Mouse (Mus musculus) MEL (cell line): Measurements from ENCODE around the gene Gm17657. TPM values are rescaled to one million over a fixed set of nuclear protein-coding genes. Genes with fewer than 3 reads are reported as not detected.

Source experiments
- DNase-seq: peaks from one replicate; pipeline ENCODE4 v3.0.0; 2011; ENCODE audit warnings: low read depth, low spot score
- H3K27ac ChIP-seq: 2 replicates; pipeline ENCODE4 v1.5.1; 2012; ENCODE audit warnings: low read depth, mild to moderate bottlenecking, control low read depth, low read length, moderate library complexity; ENCODE audit not compliant: control insufficient read depth
- H3K27me3 ChIP-seq, 2 experiments: fragments of 150-350 bp in 1 of 2; sonication (generic) in 1 of 2; 2 replicates each; pipeline ENCODE4 v1.6.1; 2012; ENCODE audit warnings: low read length in 2 of 2, mild to moderate bottlenecking in 2 of 2, improper control_type of control experiment in 1 of 2, moderate library complexity in 1 of 2; ENCODE audit not compliant: insufficient read depth in 2 of 2, control insufficient read depth in 1 of 2
- H3K36me3 ChIP-seq, 2 experiments: 2 replicates each; pipeline ENCODE4 v1.6.1; 2012 to 2014; ENCODE audit warnings: low read length in 2 of 2, improper control_type of control experiment in 1 of 2, inconsistent platforms in 1 of 2, mild to moderate bottlenecking in 1 of 2; ENCODE audit not compliant: insufficient read depth in 2 of 2, control insufficient read depth in 1 of 2
- H3K4me1 ChIP-seq, 2 experiments: fragments of 150-350 bp in 1 of 2; sonication (generic) in 1 of 2; 2 replicates each; pipeline ENCODE4 v1.6.1; 2012; ENCODE audit warnings: low read length in 2 of 2, improper control_type of control experiment in 1 of 2, mild to moderate bottlenecking in 1 of 2; ENCODE audit not compliant: insufficient read depth in 2 of 2, control insufficient read depth in 1 of 2
- H3K4me3 ChIP-seq, 2 experiments: fragments of 150-350 bp in 1 of 2; sonication (generic) in 1 of 2; 2 replicates each; pipeline ENCODE4 v1.5.1; 2012; ENCODE audit warnings: low read depth in 2 of 2, low read length in 2 of 2, mild to moderate bottlenecking in 2 of 2, moderate library complexity in 2 of 2, control low read depth in 1 of 2, improper control_type of control experiment in 1 of 2; ENCODE audit not compliant: control insufficient read depth in 1 of 2, insufficient read depth in 1 of 2
- H3K79me2 ChIP-seq: 2 replicates; pipeline ENCODE4 v1.6.1; 2012; ENCODE audit warnings: mild to moderate bottlenecking, low read length, moderate library complexity; ENCODE audit not compliant: control insufficient read depth, poor library complexity, insufficient read depth
- H3K9ac ChIP-seq: 2 replicates; pipeline ENCODE4 v1.6.1; 2012; ENCODE audit warnings: low read depth, mild to moderate bottlenecking, control low read depth, low read length, moderate library complexity; ENCODE audit not compliant: control insufficient read depth, poor library complexity, severe bottlenecking
- H3K9me3 ChIP-seq: fragments of 150-350 bp; sonication (generic); replicated peaks from 2 replicates; pipeline ENCODE4 v1.6.1; 2012; ENCODE audit warnings: mild to moderate bottlenecking, low read length, improper control_type of control experiment, moderate library complexity; ENCODE audit not compliant: insufficient read depth
- BHLHE40 ChIP-seq: IDR thresholded peaks from 2 replicates; pipeline ENCODE4 v1.6.1; 2012; ENCODE audit warnings: low read depth, mild to moderate bottlenecking, inconsistent platforms, low read length, improper control_type of control experiment, borderline replicate concordance
- CHD1 ChIP-seq: IDR thresholded peaks from 2 replicates; pipeline ENCODE4 v1.6.1; 2012; ENCODE audit warnings: low read depth, mild to moderate bottlenecking, inconsistent platforms, low read length, improper control_type of control experiment
- CHD2 ChIP-seq: IDR thresholded peaks from 2 replicates; pipeline ENCODE4 v1.6.1; 2011; ENCODE audit warnings: low read length, improper control_type of control experiment
- CTCF ChIP-seq, 3 experiments: IDR thresholded peaks in 2 of 3; conservative IDR thresholded peaks in 1 of 3; 2 replicates each; pipeline ENCODE4 v1.5.1; 2011 to 2012; ENCODE audit warnings: low read length in 3 of 3, low read depth in 2 of 3, mild to moderate bottlenecking in 2 of 3, improper control_type of control experiment in 1 of 3, inconsistent platforms in 1 of 3, mixed read lengths in 1 of 3, moderate library complexity in 1 of 3; ENCODE audit not compliant: control insufficient read depth in 1 of 3, insufficient read depth in 1 of 3, poor library complexity in 1 of 3, severe bottlenecking in 1 of 3
- E2F4 ChIP-seq: IDR thresholded peaks from 2 replicates; pipeline ENCODE4 v1.6.1; 2011; ENCODE audit warnings: low read depth, low read length, improper control_type of control experiment, borderline replicate concordance
- ELF1 ChIP-seq: IDR thresholded peaks from 2 replicates; pipeline ENCODE4 v1.6.1; 2014; ENCODE audit warnings: low read depth, mild to moderate bottlenecking, inconsistent platforms, low read length, improper control_type of control experiment, moderate library complexity
- EP300 ChIP-seq, 2 experiments: IDR thresholded peaks; 2 replicates each; pipeline ENCODE4 v1.6.1; 2011; ENCODE audit warnings: improper control_type of control experiment in 2 of 2, low read length in 2 of 2, low read depth in 1 of 2, mild to moderate bottlenecking in 1 of 2
- ETS1 ChIP-seq: IDR thresholded peaks from 2 replicates; pipeline ENCODE4 v1.6.1; 2012; ENCODE audit warnings: low read depth, mild to moderate bottlenecking, inconsistent platforms, low read length, improper control_type of control experiment, moderate library complexity
- GABPA ChIP-seq: IDR thresholded peaks from 2 replicates; pipeline ENCODE4 v1.6.1; 2012; ENCODE audit warnings: low read depth, mild to moderate bottlenecking, inconsistent platforms, low read length, improper control_type of control experiment, moderate library complexity
- GATA1 ChIP-seq: IDR thresholded peaks from 2 replicates; pipeline ENCODE4 v1.6.1; 2011; ENCODE audit warnings: low read depth, low read length, improper control_type of control experiment
- HCFC1 ChIP-seq: IDR thresholded peaks from 2 replicates; pipeline ENCODE4 v1.6.1; 2012; ENCODE audit warnings: low read depth, mild to moderate bottlenecking, inconsistent platforms, low read length, improper control_type of control experiment, moderate library complexity
- JUND ChIP-seq: IDR thresholded peaks from 2 replicates; pipeline ENCODE4 v1.6.1; 2011; ENCODE audit warnings: low read depth, mild to moderate bottlenecking, improper control_type of control experiment, low read length
- KAT2A ChIP-seq: conservative IDR thresholded peaks from 2 replicates; pipeline ENCODE4 v1.6.1; 2012; ENCODE audit warnings: low read depth, low read length, improper control_type of control experiment, inconsistent platforms
- MAFK ChIP-seq: IDR thresholded peaks from 2 replicates; pipeline ENCODE4 v1.6.1; 2011; ENCODE audit warnings: low read depth, mild to moderate bottlenecking, low read length, improper control_type of control experiment, borderline replicate concordance
- MAX ChIP-seq: IDR thresholded peaks from 2 replicates; pipeline ENCODE4 v1.6.1; 2011; ENCODE audit warnings: low read length, improper control_type of control experiment
- MAZ ChIP-seq: IDR thresholded peaks from 2 replicates; pipeline ENCODE4 v1.6.1; 2012; ENCODE audit warnings: low read depth, mild to moderate bottlenecking, inconsistent platforms, low read length, improper control_type of control experiment
- MEF2A ChIP-seq: IDR thresholded peaks from 2 replicates; pipeline ENCODE4 v1.6.1; 2014; ENCODE audit warnings: low read depth, mild to moderate bottlenecking, inconsistent platforms, low read length, improper control_type of control experiment; ENCODE audit not compliant: poor library complexity, insufficient replicate concordance, severe bottlenecking; ENCODE audit errors: extremely low read depth
- MXI1 ChIP-seq: IDR thresholded peaks from 2 replicates; pipeline ENCODE4 v1.6.1; 2011; ENCODE audit warnings: mild to moderate bottlenecking, low read depth, low read length, improper control_type of control experiment
- MYB ChIP-seq: IDR thresholded peaks from 2 replicates; pipeline ENCODE4 v1.6.1; 2011; ENCODE audit warnings: mild to moderate bottlenecking, low read depth, low read length, improper control_type of control experiment
- MYC ChIP-seq: IDR thresholded peaks from 2 replicates; pipeline ENCODE4 v1.6.1; 2011; ENCODE audit warnings: low read depth, mild to moderate bottlenecking, low read length, improper control_type of control experiment, moderate library complexity
- NELFE ChIP-seq: IDR thresholded peaks from 2 replicates; pipeline ENCODE4 v1.6.1; 2011; ENCODE audit warnings: low read depth, low read length, improper control_type of control experiment
- NRF1 ChIP-seq: IDR thresholded peaks from 2 replicates; pipeline ENCODE4 v1.6.1; 2014; ENCODE audit warnings: low read depth, mild to moderate bottlenecking, inconsistent platforms, low read length, improper control_type of control experiment, moderate library complexity; ENCODE audit not compliant: poor library complexity, insufficient read depth, severe bottlenecking
- POLR2A ChIP-seq, 2 experiments: IDR thresholded peaks; 2 replicates each; pipeline ENCODE4 v1.6.1; 2011 to 2012; ENCODE audit warnings: low read length in 2 of 2, mild to moderate bottlenecking in 2 of 2, control low read depth in 1 of 2, improper control_type of control experiment in 1 of 2, low read depth in 1 of 2, moderate library complexity in 1 of 2; ENCODE audit not compliant: control insufficient read depth in 1 of 2, insufficient read depth in 1 of 2, poor library complexity in 1 of 2
- POLR2AphosphoS2 ChIP-seq: IDR thresholded peaks from 2 replicates; pipeline ENCODE4 v1.6.1; 2011; ENCODE audit warnings: low read length, improper control_type of control experiment
- POLR2AphosphoS5 ChIP-seq: IDR thresholded peaks from 2 replicates; pipeline ENCODE4 v1.6.1; 2012; ENCODE audit warnings: low read depth, borderline replicate concordance, mild to moderate bottlenecking, inconsistent platforms, low read length, moderate library complexity, mixed read lengths
- RCOR1 ChIP-seq: IDR thresholded peaks from 2 replicates; pipeline ENCODE4 v1.6.1; 2012; ENCODE audit warnings: low read depth, mild to moderate bottlenecking, inconsistent platforms, low read length, improper control_type of control experiment
- SIN3A ChIP-seq: IDR thresholded peaks from 2 replicates; pipeline ENCODE4 v1.6.1; 2012; ENCODE audit warnings: low read length, improper control_type of control experiment, inconsistent platforms
- SMC3 ChIP-seq: IDR thresholded peaks from 2 replicates; pipeline ENCODE4 v1.6.1; 2011; ENCODE audit warnings: low read depth, low read length, improper control_type of control experiment
- TAL1 ChIP-seq: IDR thresholded peaks from 2 replicates; pipeline ENCODE4 v1.6.1; 2012; ENCODE audit warnings: mild to moderate bottlenecking, inconsistent platforms, low read length, moderate library complexity, mixed read lengths
- TCF12 ChIP-seq: IDR thresholded peaks from 2 replicates; pipeline ENCODE4 v1.6.1; 2014; ENCODE audit warnings: low read depth, mild to moderate bottlenecking, inconsistent platforms, low read length, improper control_type of control experiment, moderate library complexity
- UBTF ChIP-seq: IDR thresholded peaks from 2 replicates; pipeline ENCODE4 v1.6.1; 2012; ENCODE audit warnings: low read depth, mild to moderate bottlenecking, inconsistent platforms, low read length, improper control_type of control experiment, moderate library complexity, borderline replicate concordance; ENCODE audit not compliant: insufficient read depth
- USF1 ChIP-seq: IDR thresholded peaks from 2 replicates; pipeline ENCODE4 v1.6.1; 2014; ENCODE audit warnings: low read depth, mild to moderate bottlenecking, inconsistent platforms, low read length, improper control_type of control experiment, moderate library complexity
- USF2 ChIP-seq, 2 experiments: IDR thresholded peaks; 2 replicates each; pipeline ENCODE4 v1.6.1; 2011 to 2012; ENCODE audit warnings: improper control_type of control experiment in 2 of 2, low read length in 2 of 2, borderline replicate concordance in 1 of 2, inconsistent platforms in 1 of 2, low read depth in 1 of 2, mild to moderate bottlenecking in 1 of 2; ENCODE audit not compliant: insufficient read depth in 1 of 2
- ZC3H11A ChIP-seq: IDR thresholded peaks from 2 replicates; pipeline ENCODE4 v1.6.1; 2012; ENCODE audit warnings: low read depth, mild to moderate bottlenecking, inconsistent platforms, low read length, improper control_type of control experiment
- ZKSCAN1 ChIP-seq: IDR thresholded peaks from 2 replicates; pipeline ENCODE4 v1.6.1; 2012; ENCODE audit warnings: low read depth, mild to moderate bottlenecking, inconsistent platforms, low read length, improper control_type of control experiment, moderate library complexity
- ZMIZ1 ChIP-seq: IDR thresholded peaks from 2 replicates; pipeline ENCODE4 v1.6.1; 2012; ENCODE audit warnings: low read depth, mild to moderate bottlenecking, inconsistent platforms, low read length, improper control_type of control experiment, moderate library complexity
- ZNF384 ChIP-seq: IDR thresholded peaks from 2 replicates; pipeline ENCODE4 v1.6.1; 2012; ENCODE audit warnings: low read depth, mild to moderate bottlenecking, inconsistent platforms, low read length, improper control_type of control experiment
- polyA plus RNA-seq, 2 experiments: library from polyadenylated mRNA; stranded (reverse) in 1 of 2; unstranded in 1 of 2; fragments of >175 nt in 1 of 2; fragments of >200 nt in 1 of 2; gene quantifications; 2 replicates each; pipeline versions ENCODE4 v1.2.1 to v1.2.4; 2012; ENCODE audit warnings: low replicate concordance in 2 of 2, low read depth in 1 of 2; ENCODE audit not compliant: insufficient read length in 2 of 2, insufficient read depth in 1 of 2, missing spikeins in 1 of 2
- total RNA-seq: library from RNA; depleted of rRNA; stranded (reverse); fragments of 300-350 nt; gene quantifications from 2 replicates; pipeline ENCODE4 v1.2.3, GENCODE M21; 2012

Gm17657 gene
- total and polyA plus RNA-seq, 3 experiments, result 0.31 to 2.7 TPM; not detected in 1

- DNase-seq, result peak; percentile 85
- Histone ChIP-seq H3K27ac (peak overlapping the region; percentile 74), H3K27me3 (no peaks in the 10 kb centered on the region), H3K9ac (peak overlapping the region; percentile 39), H3K4me3 (peak overlapping the region; percentile 47 to 99), H3K79me2 (peaks cover 20% of the 10 kb centered on the region), H3K36me3 (peaks cover 0 to 23% of the 10 kb centered on the region in 2 experiments; a peak in 2 of 4 replicates), H3K9me3 (no peaks in the 10 kb centered on the region), H3K4me1 (peaks cover 14 to 19% of the 10 kb centered on the region in 2 experiments)
- TF ChIP-seq POLR2AphosphoS2, result no peak
- no peak for TF ChIP-seq ZMIZ1
- no peak for TF ChIP-seq GABPA
- TF ChIP-seq CTCF (IDR thresholded peaks at IDR 0.05 in 2 of 3, conservative IDR thresholded peaks at IDR 0.05 in 1 of 3; ENCODE audit: control insufficient read depth in 1 of 3, insufficient read depth in 1 of 3, low read depth in 2 of 3, low read length in 3 of 3, poor library complexity in 1 of 3, severe bottlenecking in 1 of 3), result no peak
- no peak; the same call in 1 of the 2 replicates for TF ChIP-seq MXI1
- TF ChIP-seq USF1, result no peak
- TF ChIP-seq SMC3, result no peak
- no peak for TF ChIP-seq ELF1
- no peak; the same call in 1 of the 2 replicates for TF ChIP-seq MAZ
- no peak for TF ChIP-seq NRF1
- no peak for TF ChIP-seq MEF2A
- TF ChIP-seq E2F4, result no peak
- TF ChIP-seq MAX, result peak; percentile 31; the same call in 1 of the 2 replicates
- no peak; a peak in 1 of 4 replicates for TF ChIP-seq POLR2A (IDR thresholded peaks at IDR 0.05; ENCODE audit: control insufficient read depth in 1 of 2, insufficient read depth in 1 of 2, low read depth in 1 of 2, low read length in 2 of 2, poor library complexity in 1 of 2)
- no peak for TF ChIP-seq MYC
- peak; percentile 49 for TF ChIP-seq NELFE
- no peak for TF ChIP-seq JUND
- no peak for TF ChIP-seq CHD2
- TF ChIP-seq GATA1, result peak; percentile 41; the same call in 1 of the 2 replicates
- TF ChIP-seq TAL1, result no peak
- peak; percentile 64 to 85 for TF ChIP-seq EP300 (IDR thresholded peaks at IDR 0.05; ENCODE audit: low read depth in 1 of 2, low read length in 2 of 2)
- no peak for TF ChIP-seq USF2 (IDR thresholded peaks at IDR 0.05; ENCODE audit: borderline replicate concordance in 1 of 2, insufficient read depth in 1 of 2, low read depth in 1 of 2, low read length in 2 of 2)
- peak; percentile 58; the same call in 1 of the 2 replicates for TF ChIP-seq TCF12
- no peak for TF ChIP-seq ZKSCAN1
- peak; percentile 47; the same call in 1 of the 2 replicates for TF ChIP-seq SIN3A
- no peak for TF ChIP-seq BHLHE40
- TF ChIP-seq CHD1, result 0 out of 2 replicates have a peak, but pooled peaks have one; percentile 64
- TF ChIP-seq KAT2A, result no peak
- TF ChIP-seq UBTF, result 0 out of 2 replicates have a peak, but pooled peaks have one; percentile 33
- no peak for TF ChIP-seq HCFC1
- no peak for TF ChIP-seq POLR2AphosphoS5
- TF ChIP-seq ZC3H11A, result no peak
- peak; percentile 92 for TF ChIP-seq MYB
- TF ChIP-seq ETS1, result peak; percentile 83
- TF ChIP-seq MAFK, result no peak
- TF ChIP-seq ZNF384, result no peak
- peak; percentile 42; the same call in 1 of the 2 replicates for TF ChIP-seq RCOR1
Observed at GRCm38 (mm10) chr17:29548994-29549393, 444 bp downstream of the Gm17657 start.
